Mouse (Mus musculus): ENCODE results near the gene Cst3. TPM values are rescaled to one million over a fixed set of nuclear protein-coding genes. Genes with fewer than 3 reads are reported as not detected.

Cst3 gene
- polyA plus RNA-seq (2014; fragmentation: Nextera tagmentation; extraction: Ambion mirVana): 246 and 272 TPM in 2 replicates

- H3K9me3 ChIP-seq (ENCODE audit: control insufficient read depth, low read length): no peaks in the 10 kb centered on the region
- H3K27me3 ChIP-seq (ENCODE audit: control insufficient read depth, insufficient read depth, low read length): no peaks in the 10 kb centered on the region
- peak within 1 kb of the TSS; percentile 91 for H3K4me3 ChIP-seq (ENCODE audit: low read depth, low read length)
- ATAC-seq (ENCODE audit: insufficient number of reproducible peaks, low FRiP score, low TSS enrichment, low read depth): peak; percentile 97
- H3K4me1 ChIP-seq (ENCODE audit: control insufficient read depth, insufficient read depth, low read length): peaks cover 10% of the 10 kb centered on the region
- H3K4me2 ChIP-seq (ENCODE audit: low read depth, severe bottlenecking): peak within 1 kb of the TSS; percentile 78
- under 1% methylated on average over 19 of the region's 19 CpGs for WGBS
- peak within 1 kb of the TSS; percentile 85 for H3K27ac ChIP-seq (replicated peaks; ENCODE audit: low read depth, low read length)
- peak; percentile 95 for DNase-seq (ENCODE audit: low spot score)
- H3K9ac ChIP-seq (ENCODE audit: low read length): peak within 1 kb of the TSS; percentile 85
- H3K36me3 ChIP-seq (ENCODE audit: control insufficient read depth, insufficient read depth, low read length): no peaks in the 10 kb centered on the region; the same call in 1 of the 2 replicates
These were observed at the start of gene Cst3 for GRCm38 (mm10) chr2:148875335-148875811. Gene Cst3 (minus strand): TSS chr2:148875692.

DNA sequence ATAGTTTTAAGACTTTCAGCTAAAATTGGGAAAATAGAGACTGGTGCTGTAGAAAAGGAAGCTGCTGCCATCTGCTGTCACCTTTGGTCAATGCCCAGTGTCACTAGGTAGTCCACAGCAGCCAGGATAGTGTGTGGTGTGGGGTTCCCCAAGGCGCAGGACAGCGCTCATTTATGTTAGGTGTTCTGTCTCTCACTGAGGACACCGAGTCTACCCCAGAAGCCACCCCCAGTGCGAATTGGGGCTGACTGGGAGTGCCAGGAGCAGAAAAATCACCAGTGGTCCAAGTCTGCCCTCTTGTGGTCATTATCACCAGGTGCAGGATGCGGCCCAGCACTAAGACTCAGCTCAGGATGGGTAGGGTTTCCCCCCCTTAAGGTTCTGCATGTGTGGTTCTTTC is 26.8 kb upstream of the Cst3 start:
- H3K4me1 ChIP-seq (ENCODE audit: control insufficient read depth, insufficient read depth, low read length): no peaks in the 10 kb centered on the region
- no peak overlapping the region for H3K9ac ChIP-seq (ENCODE audit: low read length)
- DNase-seq (ENCODE audit: low spot score) (peak; percentile 67), ATAC-seq (ENCODE audit: insufficient number of reproducible peaks, low FRiP score, low TSS enrichment, low read depth) (peak; percentile 78)
- no peak overlapping the region for H3K4me2 ChIP-seq (ENCODE audit: low read depth, severe bottlenecking)
- no peaks in the 10 kb centered on the region for H3K27me3 ChIP-seq (ENCODE audit: control insufficient read depth, insufficient read depth, low read length)
- no peaks in the 10 kb centered on the region for H3K36me3 ChIP-seq (ENCODE audit: control insufficient read depth, insufficient read depth, low read length)
- H3K9me3 ChIP-seq (ENCODE audit: control insufficient read depth, low read length): no peaks in the 10 kb centered on the region
- no peak overlapping the region for H3K27ac ChIP-seq (replicated peaks; ENCODE audit: low read depth, low read length)
- no peak overlapping the region for H3K4me3 ChIP-seq (ENCODE audit: low read depth, low read length)
- 7% methylated on average over 5 of the region's 5 CpGs for WGBS

- 69% methylated on average over 4 of the region's 4 CpGs for WGBS
- Histone ChIP-seq H3K9ac (ENCODE audit: low read length) (no peak overlapping the region), H3K27me3 (ENCODE audit: control insufficient read depth, insufficient read depth, low read length) (no peaks in the 10 kb centered on the region), H3K36me3 (ENCODE audit: control insufficient read depth, insufficient read depth, low read length) (no peaks in the 10 kb centered on the region), H3K4me3 (ENCODE audit: low read depth, low read length) (no peak overlapping the region), H3K9me3 (ENCODE audit: control insufficient read depth, low read length) (no peaks in the 10 kb centered on the region), H3K4me1 (ENCODE audit: control insufficient read depth, insufficient read depth, low read length) (no peaks in the 10 kb centered on the region), H3K27ac (replicated peaks; ENCODE audit: low read depth, low read length) (no peak overlapping the region), H3K4me2 (ENCODE audit: low read depth, severe bottlenecking) (no peak overlapping the region)
- ATAC-seq (ENCODE audit: insufficient number of reproducible peaks, low FRiP score, low TSS enrichment, low read depth) (no peak), DNase-seq (ENCODE audit: low spot score) (no peak)
These were observed 24.8 kb upstream of the Cst3 start for GRCm38 (mm10) chr2:148900305-148900704.

GRCm38 (mm10) chr2:148896219-148896618 is 20.7 kb upstream of the Cst3 start:
- ATAC-seq (ENCODE audit: insufficient number of reproducible peaks, low FRiP score, low TSS enrichment, low read depth): peak; percentile 63
- 92% methylated on average over 1 of the region's 1 CpGs for WGBS

DNA sequence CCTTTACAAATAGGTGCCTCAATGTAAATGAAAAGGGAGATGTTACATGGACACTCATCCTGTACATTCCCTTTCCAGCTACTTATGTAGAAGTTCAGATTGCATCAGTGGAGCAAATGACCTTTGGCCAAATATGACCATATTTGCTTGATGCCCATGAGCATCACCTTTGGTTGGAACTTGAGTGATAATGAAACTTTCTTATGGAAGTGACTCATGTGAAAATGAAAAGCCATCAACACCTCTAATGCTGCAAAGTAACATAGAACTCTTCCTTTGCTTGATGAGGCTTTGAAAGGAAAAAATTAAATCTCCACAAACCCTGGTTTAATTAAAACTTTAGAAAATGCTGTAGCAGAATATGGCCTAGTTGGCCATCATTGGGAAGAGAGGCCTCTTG is 17.6 kb upstream of the Cst3 start:
- Histone ChIP-seq H3K9ac (ENCODE audit: low read length) (no peak overlapping the region), H3K27ac (replicated peaks; ENCODE audit: low read depth, low read length) (no peak overlapping the region), H3K27me3 (ENCODE audit: control insufficient read depth, insufficient read depth, low read length) (no peaks in the 10 kb centered on the region), H3K4me3 (ENCODE audit: low read depth, low read length) (no peak overlapping the region), H3K4me2 (ENCODE audit: low read depth, severe bottlenecking) (no peak overlapping the region), H3K36me3 (ENCODE audit: control insufficient read depth, insufficient read depth, low read length) (no peaks in the 10 kb centered on the region), H3K4me1 (ENCODE audit: control insufficient read depth, insufficient read depth, low read length) (no peaks in the 10 kb centered on the region), H3K9me3 (ENCODE audit: control insufficient read depth, low read length) (no peaks in the 10 kb centered on the region)
- ATAC-seq (ENCODE audit: insufficient number of reproducible peaks, low FRiP score, low TSS enrichment, low read depth) (no peak), DNase-seq (ENCODE audit: low spot score) (no peak)

More at GRCm38 (mm10) chr2:148896219-148896618, 20.7 kb upstream of the Cst3 start:
- Histone ChIP-seq H3K4me3 (ENCODE audit: low read depth, low read length) (no peak overlapping the region), H3K4me1 (ENCODE audit: control insufficient read depth, insufficient read depth, low read length) (no peaks in the 10 kb centered on the region), H3K4me2 (ENCODE audit: low read depth, severe bottlenecking) (no peak overlapping the region), H3K9ac (ENCODE audit: low read length) (no peak overlapping the region), H3K27me3 (ENCODE audit: control insufficient read depth, insufficient read depth, low read length) (no peaks in the 10 kb centered on the region), H3K9me3 (ENCODE audit: control insufficient read depth, low read length) (no peaks in the 10 kb centered on the region), H3K27ac (replicated peaks; ENCODE audit: low read depth, low read length) (no peak overlapping the region), H3K36me3 (ENCODE audit: control insufficient read depth, insufficient read depth, low read length) (no peaks in the 10 kb centered on the region)
- DNase-seq (ENCODE audit: low spot score): no peak

GRCm38 (mm10) chr2:148890021-148890851 is 14.7 kb upstream of the Cst3 start:
- WGBS: 85% methylated on average over 5 of the region's 5 CpGs
- no peaks in the 10 kb centered on the region for H3K36me3 ChIP-seq (ENCODE audit: control insufficient read depth, insufficient read depth, low read length)
- no peak overlapping the region for H3K4me3 ChIP-seq (ENCODE audit: low read depth, low read length)
- H3K4me1 ChIP-seq (ENCODE audit: control insufficient read depth, insufficient read depth, low read length): no peaks in the 10 kb centered on the region
- no peaks in the 10 kb centered on the region for H3K27me3 ChIP-seq (ENCODE audit: control insufficient read depth, insufficient read depth, low read length)
- no peak overlapping the region for H3K27ac ChIP-seq (replicated peaks; ENCODE audit: low read depth, low read length)
- no peak for ATAC-seq (ENCODE audit: insufficient number of reproducible peaks, low FRiP score, low TSS enrichment, low read depth)
- no peak overlapping the region for H3K9ac ChIP-seq (ENCODE audit: low read length)
- H3K9me3 ChIP-seq (ENCODE audit: control insufficient read depth, low read length): no peaks in the 10 kb centered on the region
- no peak for DNase-seq (ENCODE audit: low spot score)
- no peak overlapping the region for H3K4me2 ChIP-seq (ENCODE audit: low read depth, severe bottlenecking)

- Histone ChIP-seq H3K4me2 (ENCODE audit: low read depth, severe bottlenecking) (no peak overlapping the region), H3K9ac (ENCODE audit: low read length) (no peak overlapping the region), H3K27ac (replicated peaks; ENCODE audit: low read depth, low read length) (no peak overlapping the region), H3K9me3 (ENCODE audit: control insufficient read depth, low read length) (no peaks in the 10 kb centered on the region), H3K36me3 (ENCODE audit: control insufficient read depth, insufficient read depth, low read length) (no peaks in the 10 kb centered on the region), H3K27me3 (ENCODE audit: control insufficient read depth, insufficient read depth, low read length) (no peaks in the 10 kb centered on the region), H3K4me3 (ENCODE audit: low read depth, low read length) (no peak overlapping the region), H3K4me1 (ENCODE audit: control insufficient read depth, insufficient read depth, low read length) (no peaks in the 10 kb centered on the region)
- ATAC-seq (ENCODE audit: insufficient number of reproducible peaks, low FRiP score, low TSS enrichment, low read depth) (no peak), DNase-seq (ENCODE audit: low spot score) (no peak)
- WGBS: 81% methylated on average over 3 of the region's 3 CpGs
These were observed 14.0 kb upstream of the Cst3 start for GRCm38 (mm10) chr2:148889331-148890010.

GRCm38 (mm10) chr2:148888872-148889271 is 13.4 kb upstream of the Cst3 start:
- ATAC-seq (ENCODE audit: insufficient number of reproducible peaks, low FRiP score, low TSS enrichment, low read depth): no peak
- Histone ChIP-seq H3K9me3 (ENCODE audit: control insufficient read depth, low read length) (no peaks in the 10 kb centered on the region), H3K4me1 (ENCODE audit: control insufficient read depth, insufficient read depth, low read length) (no peaks in the 10 kb centered on the region), H3K27me3 (ENCODE audit: control insufficient read depth, insufficient read depth, low read length) (no peaks in the 10 kb centered on the region), H3K4me3 (ENCODE audit: low read depth, low read length) (no peak overlapping the region), H3K9ac (ENCODE audit: low read length) (no peak overlapping the region), H3K27ac (replicated peaks; ENCODE audit: low read depth, low read length) (no peak overlapping the region), H3K36me3 (ENCODE audit: control insufficient read depth, insufficient read depth, low read length) (no peaks in the 10 kb centered on the region), H3K4me2 (ENCODE audit: low read depth, severe bottlenecking) (no peak overlapping the region)
- WGBS: 80% methylated on average over 3 of the region's 3 CpGs
- no peak for DNase-seq (ENCODE audit: low spot score)
